Mouse (Mus musculus) gastrocnemius, postnatal 14 days (tissue): ENCODE data around the gene Sos1. TPM values are rescaled to one million over a fixed set of nuclear protein-coding genes. Genes with fewer than 3 reads are reported as not detected.
A peak's percentile ranks its signal among the peaks of the same experiment; 100 is the strongest.
"Not testable (repeated sequence)": the region's sequence is repeated elsewhere in the genome, so short reads cannot be mapped to it uniquely, and the experiment has no call there.

ENCODE experiments used
- DNase-seq: peaks from one replicate; pipeline ENCODE4 v3.0.0; 2021; ENCODE audit warnings: mixed read lengths
- intact Hi-C: fragments of 180-260 bp; cut with DNase I; formaldehyde crosslinking; loops from one replicate; pipeline ENCODE4 v1.15.1; 2025; ENCODE audit warnings: low total_unique reads
- total RNA-seq, 2 experiments: library from RNA; stranded (reverse); gene quantifications; 2 replicates each; pipeline ENCODE4 v1.2.3; 2021

Sos1 gene
- total RNA-seq, 2 experiments from 2014 or later: 11.7 to 13.5 TPM

- DNase-seq: no peak
- intact Hi-C loops: no loop called here
These were observed 45.8 kb downstream of the Sos1 start for GRCm38 (mm10) chr17:80434430-80434829.

DNA sequence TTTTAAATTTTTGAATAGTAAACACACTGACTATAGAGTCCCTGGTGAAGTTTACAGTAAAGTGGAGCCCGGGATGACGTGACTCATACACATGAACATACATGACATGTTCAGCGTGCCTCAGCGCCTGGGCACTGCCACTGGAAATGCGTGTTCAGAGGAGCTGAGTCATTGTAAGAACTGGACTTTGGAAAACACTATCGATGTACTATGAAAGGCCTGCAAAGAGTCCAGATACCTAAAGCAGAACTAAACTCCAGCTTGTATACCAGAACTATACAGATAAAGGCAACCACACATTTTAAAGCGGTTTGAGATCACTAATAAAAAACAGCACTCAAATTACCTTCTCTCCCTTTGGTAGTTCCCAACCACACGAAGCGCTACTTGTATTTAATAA is 48.3 kb downstream of the Sos1 start:
- intact Hi-C loops: no loop called here
- DNase-seq: no peak

- intact Hi-C loops: no loop called here
- no peak for DNase-seq
These were observed 52.3 kb downstream of the Sos1 start for GRCm38 (mm10) chr17:80427966-80428365.

DNA sequence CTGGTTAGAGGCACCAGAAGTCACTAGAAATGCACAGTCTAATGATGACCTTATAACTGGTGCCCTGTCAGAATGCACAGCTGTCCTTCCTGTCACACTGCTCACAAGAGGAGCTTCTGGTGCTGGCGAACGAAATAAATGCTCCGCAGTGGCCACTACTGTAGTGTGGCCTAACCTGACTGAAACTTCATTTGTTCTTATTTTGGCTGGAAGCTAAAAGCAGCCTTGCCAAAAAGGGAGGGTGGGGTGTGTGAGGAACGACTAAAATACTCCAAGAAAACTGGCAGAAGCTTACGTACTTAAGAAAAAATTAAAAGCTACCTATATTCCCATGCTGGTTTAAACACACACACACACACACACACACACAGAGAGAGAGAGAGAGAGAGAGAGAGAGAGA is 53.4 kb downstream of the Sos1 start:
- intact Hi-C loops: no loop called here
- no peak for DNase-seq

- intact Hi-C loops: no loop called here
- no peak for DNase-seq
These were observed 54.1 kb downstream of the Sos1 start for GRCm38 (mm10) chr17:80426171-80426570.

- no peak for DNase-seq
- intact Hi-C loops: no loop called here
These were observed 59.3 kb downstream of the Sos1 start for GRCm38 (mm10) chr17:80420998-80421397.

DNA sequence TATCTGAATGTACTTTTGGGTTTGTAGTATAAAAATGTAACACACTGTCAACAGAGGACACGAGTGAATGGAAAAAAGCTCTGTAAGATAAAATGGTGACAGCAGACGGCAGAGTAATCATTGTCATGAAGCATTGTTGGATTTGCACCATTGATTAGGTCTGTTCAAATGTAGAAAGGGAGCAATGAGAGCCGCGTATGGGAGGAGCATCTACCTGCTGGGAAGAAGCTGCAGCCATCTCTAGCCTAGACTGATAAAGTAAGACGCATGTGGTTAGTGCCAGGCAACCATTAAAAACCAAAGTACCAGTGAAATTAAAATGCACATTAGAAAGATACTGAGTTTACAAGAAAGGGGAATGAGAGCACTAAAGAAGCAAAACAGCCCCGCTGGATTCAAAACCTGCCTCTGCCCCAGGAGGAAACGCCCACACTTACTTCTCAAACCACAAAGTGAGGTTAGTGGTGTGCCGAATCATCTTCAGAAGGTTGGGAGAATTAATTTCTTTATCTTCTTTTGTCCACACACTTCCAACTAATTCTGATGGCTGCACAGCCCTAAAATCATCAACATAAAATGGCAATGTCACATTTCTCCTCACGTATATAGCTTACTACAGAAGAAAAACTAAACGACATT is 61.6 kb downstream of the Sos1 start:
- intact Hi-C loops: no loop called here
- no peak for DNase-seq

DNA sequence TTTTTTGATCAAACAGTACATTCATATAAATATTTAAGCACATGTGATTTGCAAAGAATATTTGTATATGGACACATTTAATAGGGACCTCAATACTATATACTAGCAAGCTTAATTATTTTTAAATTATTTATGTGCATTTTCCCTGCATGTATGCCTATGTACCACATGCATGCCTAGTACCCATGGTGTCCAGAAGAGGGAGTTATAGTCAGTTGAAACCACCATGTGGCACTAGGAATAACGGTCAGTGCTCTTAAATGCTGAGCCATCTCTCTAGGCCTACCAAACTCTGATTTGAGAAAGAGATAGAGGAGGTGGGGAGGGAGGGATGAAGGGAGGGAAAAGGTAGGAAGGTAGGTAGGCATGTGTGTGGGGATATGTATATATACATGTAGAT is 69.1 kb downstream of the Sos1 start:
- intact Hi-C loops: no loop called here
- no peak for DNase-seq

GRCm38 (mm10) chr17:80398243-80398642 is 82.0 kb downstream of the Sos1 start:
- intact Hi-C loops: no loop called here
- DNase-seq: no peak

DNA sequence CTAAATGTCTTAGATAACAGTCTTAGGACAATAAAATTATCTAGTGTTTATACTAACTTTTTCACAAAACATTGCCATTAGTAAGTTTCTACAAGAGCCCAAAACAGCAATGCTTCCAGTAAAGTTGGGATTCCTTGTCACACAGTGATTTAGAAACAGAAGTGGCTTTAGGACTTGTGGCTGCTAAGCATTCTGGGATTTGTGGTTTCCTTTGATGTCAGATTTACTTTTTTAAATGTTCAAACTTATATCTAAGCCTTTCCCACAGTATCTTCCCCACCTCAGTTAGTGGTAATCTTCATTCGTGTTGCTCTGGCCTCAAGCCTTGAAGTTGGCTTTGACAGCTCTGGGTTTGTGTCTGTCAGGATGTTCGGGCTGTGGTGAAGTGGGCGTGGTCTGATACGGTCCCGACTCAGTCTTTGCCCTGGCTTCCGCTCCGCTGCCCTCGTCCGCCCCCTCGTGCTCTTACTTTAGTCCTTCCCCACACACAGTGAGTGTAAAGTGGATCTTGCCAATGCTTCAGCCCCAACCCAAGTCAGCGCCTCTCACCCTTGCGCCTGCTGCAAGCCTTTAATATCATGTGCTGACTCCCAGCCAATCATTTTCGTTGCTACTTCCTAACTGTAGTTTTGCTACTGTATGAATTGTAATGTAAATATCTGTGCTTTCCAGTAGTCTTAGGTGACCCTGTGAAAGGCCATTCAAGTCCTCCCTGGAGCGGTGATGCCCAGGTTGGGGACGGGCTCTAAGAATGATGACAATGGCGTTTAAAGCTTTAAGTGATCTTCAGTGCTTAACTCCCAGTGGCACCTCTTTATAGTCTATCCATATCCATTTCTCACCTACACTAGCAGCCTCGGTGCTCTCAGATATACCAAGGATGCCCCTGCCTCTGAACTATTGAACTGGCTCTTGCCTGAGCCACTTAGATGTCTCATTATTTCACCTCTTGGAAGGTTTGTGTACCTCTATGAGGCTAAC is 88.5 kb downstream of the Sos1 start:
- peak; percentile 57 for DNase-seq
- intact Hi-C loops: no loop called here

DNA sequence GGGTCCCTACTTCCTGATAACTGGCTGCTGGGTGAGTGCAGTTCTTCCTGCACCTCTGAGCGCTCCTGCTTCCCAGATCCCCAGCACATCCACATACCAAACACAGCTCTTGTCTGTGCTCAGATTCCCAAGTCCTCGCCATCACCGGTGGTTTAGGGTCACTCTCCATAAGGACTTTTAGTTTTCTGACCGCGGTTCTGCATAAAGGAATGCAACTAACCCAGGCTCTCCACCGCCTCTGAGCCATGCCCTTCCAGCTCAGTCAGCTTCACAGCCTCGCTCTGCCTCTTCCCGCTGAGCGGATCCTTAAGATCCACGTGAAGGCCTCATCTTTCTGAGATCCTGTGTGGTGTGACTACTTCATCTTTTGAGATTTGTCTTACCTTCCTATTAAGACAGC is 90.2 kb downstream of the Sos1 start:
- intact Hi-C loops: no loop called here

GRCm38 (mm10) chr17:80385671-80386070 is 94.6 kb downstream of the Sos1 start:
- intact Hi-C loops: no loop called here
- DNase-seq: no peak

More for the DNA sequence above, 90.2 kb downstream of the Sos1 start:
- no peak for DNase-seq

GRCm38 (mm10) chr17:80378386-80378785 is 101.9 kb downstream of the Sos1 start:
- DNase-seq, intact Hi-C loops: not testable (repeated sequence)

- peak; percentile 36 for DNase-seq
- intact Hi-C loops: no loop called here
These were observed 106.5 kb downstream of the Sos1 start for GRCm38 (mm10) chr17:80373726-80374096.

DNA sequence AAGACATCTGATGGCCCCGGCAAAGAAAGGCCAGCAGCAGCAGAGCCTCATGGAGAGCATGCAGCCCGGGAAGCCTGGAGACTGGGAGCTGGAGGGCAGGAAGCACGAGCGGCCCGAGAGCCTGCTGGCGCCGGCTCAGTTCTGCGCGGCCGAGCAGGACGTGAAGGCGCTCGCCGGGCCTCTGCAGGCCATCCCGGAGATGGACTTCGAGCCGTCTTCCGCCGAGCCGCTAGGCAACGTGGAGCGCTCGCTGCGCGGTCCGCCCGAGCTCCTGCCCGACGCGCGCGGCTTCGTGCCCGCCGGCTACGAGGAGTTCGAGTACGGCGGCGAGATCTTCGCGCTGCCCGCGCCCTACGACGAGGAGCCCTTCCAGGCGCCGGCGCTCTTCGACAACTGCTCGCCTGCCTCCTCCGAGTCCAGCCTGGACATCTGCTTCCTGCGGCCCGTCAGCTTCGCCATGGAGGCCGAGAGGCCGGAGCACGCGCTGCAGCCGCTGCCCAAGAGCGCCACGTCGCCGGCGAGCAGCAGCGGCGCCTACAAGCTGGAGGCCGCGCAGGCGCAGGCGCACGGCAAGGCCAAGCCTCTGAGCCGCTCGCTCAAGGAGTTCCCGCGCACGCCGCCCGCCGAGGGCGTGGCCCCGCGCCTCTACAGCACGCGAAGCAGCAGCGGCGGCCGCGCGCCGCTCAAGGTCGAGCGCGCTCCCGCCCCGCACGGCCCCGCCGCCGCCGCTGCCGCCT is 107.1 kb downstream of the Sos1 start, which contains the start of gene Gm10190:
Gene Gm10190 (minus strand): TSS at position 553 of the 737 bp plus-strand sequence.
- DNase-seq: peak; percentile 90
- intact Hi-C loops: no loop called here

GRCm38 (mm10) chr17:80368606-80369005 is 111.6 kb downstream of the Sos1 start:
- intact Hi-C loops: loop anchor here (10.0 kb wide), 1 partner anchor 74 kb away; the partner anchor contains the start of genes Dhx57 and Morn2
- no peak for DNase-seq

DNA sequence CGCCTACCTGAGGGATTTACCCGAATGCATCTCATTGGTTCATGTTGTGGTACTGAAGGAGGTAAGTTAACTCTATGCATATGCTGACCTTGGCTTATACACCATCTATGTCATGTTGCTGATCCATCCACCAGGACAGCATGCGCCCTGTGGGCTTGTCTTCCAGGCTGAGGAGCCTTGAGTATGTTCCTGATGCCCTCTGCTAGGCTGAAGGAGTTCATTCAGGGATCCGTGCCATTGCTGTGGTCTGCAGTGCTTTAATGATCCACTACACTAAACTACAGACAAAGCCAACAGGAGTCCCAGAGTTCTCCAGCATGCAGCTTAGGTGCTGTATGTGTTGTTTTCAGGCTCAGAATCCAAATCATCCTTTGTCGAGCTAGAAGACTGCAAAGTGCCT is 113.0 kb downstream of the Sos1 start:
- intact Hi-C loops: loop anchor here (10.0 kb wide), 1 partner anchor 72 kb away; the partner anchor contains the start of genes Dhx57 and Morn2
- DNase-seq: no peak

DNA sequence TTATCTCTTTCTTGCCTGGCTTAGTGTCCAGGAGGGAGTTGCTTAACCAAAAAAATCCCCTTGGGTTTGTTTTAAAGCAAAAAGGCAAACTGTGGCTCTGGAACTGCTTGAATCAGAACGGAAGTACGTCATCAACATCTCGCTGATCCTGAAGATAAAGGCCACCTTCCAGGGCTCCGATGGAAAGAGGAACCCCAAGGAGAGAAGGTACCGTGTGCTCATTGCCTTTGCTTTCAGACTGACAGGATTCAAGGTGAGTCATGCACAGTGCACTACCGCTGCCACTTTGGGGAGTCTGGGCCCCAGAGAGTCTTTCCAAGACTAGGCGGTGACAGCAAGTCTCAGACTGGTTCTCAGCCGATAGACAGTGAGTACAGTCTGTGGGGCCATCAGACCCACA is 120.0 kb downstream of the Sos1 start:
- intact Hi-C loops: loop anchor here (10.0 kb wide), 1 partner anchor 65 kb away; the partner anchor contains the start of genes Dhx57 and Morn2
- DNase-seq: no peak

GRCm38 (mm10) chr17:80347234-80347633 is 133.0 kb downstream of the Sos1 start:
- intact Hi-C loops: no loop called here
- no peak for DNase-seq

DNA sequence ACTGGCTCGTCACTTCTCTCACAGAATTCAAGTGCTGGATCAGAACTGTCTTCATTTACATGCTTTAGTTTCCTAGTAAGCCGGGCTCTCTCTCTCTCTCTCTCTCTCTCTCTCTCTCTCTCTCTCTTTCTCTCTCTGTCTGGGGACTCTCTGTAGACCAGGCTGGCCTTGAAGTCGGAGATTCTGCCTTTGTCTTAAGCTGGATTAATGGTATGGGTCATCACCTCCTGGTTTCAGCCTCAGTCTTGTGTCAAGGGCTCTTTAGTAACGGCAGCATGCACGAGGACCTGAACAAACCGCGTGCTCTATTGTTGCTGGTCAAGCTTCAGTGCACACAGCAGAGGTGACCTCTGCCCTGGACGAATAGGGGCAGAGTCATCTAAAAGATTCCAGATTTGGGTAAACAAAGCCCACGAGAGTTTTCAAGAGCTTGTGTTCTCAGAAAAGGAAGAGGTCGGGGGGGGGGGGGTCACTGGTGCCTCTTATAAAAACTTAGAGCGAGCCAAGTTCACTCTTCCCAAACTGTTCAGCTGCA is 133.6 kb downstream of the Sos1 start:
- no peak for DNase-seq
- intact Hi-C loops: no loop called here
